Mouse (Mus musculus) MEL (cell line): ENCODE data around the gene Il3.
"Not testable (repeated sequence)": the region's sequence is repeated elsewhere in the genome, so short reads cannot be mapped to it uniquely, and the experiment has no call there.

Source experiments
- CTCF ChIP-seq, 3 experiments: IDR thresholded peaks in 2 of 3; conservative IDR thresholded peaks in 1 of 3; 2 replicates each; pipeline ENCODE4 v1.5.1; 2011 to 2012; ENCODE audit warnings: low read length in 3 of 3, low read depth in 2 of 3, mild to moderate bottlenecking in 2 of 3, improper control_type of control experiment in 1 of 3, inconsistent platforms in 1 of 3, mixed read lengths in 1 of 3, moderate library complexity in 1 of 3; ENCODE audit not compliant: control insufficient read depth in 1 of 3, insufficient read depth in 1 of 3, poor library complexity in 1 of 3, severe bottlenecking in 1 of 3
- EP300 ChIP-seq, 2 experiments: IDR thresholded peaks; 2 replicates each; pipeline ENCODE4 v1.6.1; 2011; ENCODE audit warnings: improper control_type of control experiment in 2 of 2, low read length in 2 of 2, low read depth in 1 of 2, mild to moderate bottlenecking in 1 of 2
- POLR2A ChIP-seq, 2 experiments: IDR thresholded peaks; 2 replicates each; pipeline ENCODE4 v1.6.1; 2011 to 2012; ENCODE audit warnings: low read length in 2 of 2, mild to moderate bottlenecking in 2 of 2, control low read depth in 1 of 2, improper control_type of control experiment in 1 of 2, low read depth in 1 of 2, moderate library complexity in 1 of 2; ENCODE audit not compliant: control insufficient read depth in 1 of 2, insufficient read depth in 1 of 2, poor library complexity in 1 of 2
- POLR2AphosphoS2 ChIP-seq: IDR thresholded peaks from 2 replicates; pipeline ENCODE4 v1.6.1; 2011; ENCODE audit warnings: low read length, improper control_type of control experiment
- POLR2AphosphoS5 ChIP-seq: IDR thresholded peaks from 2 replicates; pipeline ENCODE4 v1.6.1; 2012; ENCODE audit warnings: low read depth, borderline replicate concordance, mild to moderate bottlenecking, inconsistent platforms, low read length, moderate library complexity, mixed read lengths
- TCF12 ChIP-seq: IDR thresholded peaks from 2 replicates; pipeline ENCODE4 v1.6.1; 2014; ENCODE audit warnings: low read depth, mild to moderate bottlenecking, inconsistent platforms, low read length, improper control_type of control experiment, moderate library complexity

GRCm38 (mm10) chr11:54297471-54297870 lies 30.4 kb upstream of the Il3 start:
- not testable (repeated sequence) for TF ChIP-seq CTCF (IDR thresholded peaks at IDR 0.05 in 2 of 3, conservative IDR thresholded peaks at IDR 0.05 in 1 of 3; ENCODE audit: control insufficient read depth in 1 of 3, insufficient read depth in 1 of 3, low read depth in 2 of 3, low read length in 3 of 3, poor library complexity in 1 of 3, severe bottlenecking in 1 of 3); POLR2A (IDR thresholded peaks at IDR 0.05; ENCODE audit: control insufficient read depth in 1 of 2, insufficient read depth in 1 of 2, low read depth in 1 of 2, low read length in 2 of 2, poor library complexity in 1 of 2); POLR2AphosphoS2; TCF12; POLR2AphosphoS5; EP300 (IDR thresholded peaks at IDR 0.05; ENCODE audit: low read depth in 1 of 2, low read length in 2 of 2)
